Mouse (Mus musculus) adrenal gland, adult 8-10 months (tissue): ENCODE results near the gene Cxcl17. TPM values are rescaled to one million over a fixed set of nuclear protein-coding genes. Genes with fewer than 3 reads are reported as not detected.
"Not testable (repeated sequence)": the region's sequence is repeated elsewhere in the genome, so short reads cannot be mapped to it uniquely, and the experiment has no call there.

Experiments used
- DNase-seq: peaks from one replicate; pipeline ENCODE4 v3.0.0; 2022
- total RNA-seq, 4 experiments: library from RNA; stranded (reverse); gene quantifications; 2 replicates each; pipeline ENCODE4 v1.2.4; 2022

The Cxcl17 gene
- not detected for total RNA-seq

- no peak for DNase-seq
These were observed at the start of gene Cxcl17 for GRCm38 (mm10) chr7:25412833-25413441. Gene Cxcl17 (minus strand): TSS chr7:25412886.

GRCm38 (mm10) chr7:25462033-25462337 lies 49.3 kb upstream of the Cxcl17 start:
- DNase-seq: not testable (repeated sequence)

DNA sequence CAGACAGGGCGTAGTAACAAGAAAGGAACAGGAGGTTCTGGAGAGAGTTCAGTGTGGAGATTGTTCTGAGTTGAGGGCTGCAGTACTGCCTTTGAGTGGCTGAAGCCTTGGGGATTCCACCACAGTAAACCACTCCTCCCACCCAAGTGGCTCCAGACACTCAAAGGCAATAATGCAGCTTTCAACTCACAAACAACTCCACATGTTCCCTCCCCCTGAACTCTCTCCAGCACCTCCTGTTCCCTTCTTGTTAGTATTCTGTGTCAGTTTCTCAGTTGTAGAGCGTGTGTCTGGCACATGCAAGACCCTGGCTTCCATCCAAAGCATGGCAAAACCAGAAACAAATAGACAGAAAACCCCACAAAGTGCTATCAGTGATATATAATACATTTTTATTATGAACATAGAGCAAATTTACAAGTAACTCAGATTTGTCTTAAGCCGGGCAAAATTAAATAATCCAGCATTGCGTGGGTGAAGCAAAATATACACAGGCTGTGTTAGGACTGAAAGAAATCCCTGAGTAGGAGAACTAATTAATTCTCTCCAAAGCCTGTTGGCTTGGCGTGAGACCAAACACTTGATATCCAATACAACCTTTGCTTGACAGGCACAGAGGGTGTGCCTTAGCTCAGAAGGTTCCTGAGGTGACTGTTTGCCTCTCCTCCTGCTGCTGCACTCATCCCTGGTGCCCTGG lies 48.8 kb upstream of the Cxcl17 start:
- DNase-seq: not testable (repeated sequence)

DNA sequence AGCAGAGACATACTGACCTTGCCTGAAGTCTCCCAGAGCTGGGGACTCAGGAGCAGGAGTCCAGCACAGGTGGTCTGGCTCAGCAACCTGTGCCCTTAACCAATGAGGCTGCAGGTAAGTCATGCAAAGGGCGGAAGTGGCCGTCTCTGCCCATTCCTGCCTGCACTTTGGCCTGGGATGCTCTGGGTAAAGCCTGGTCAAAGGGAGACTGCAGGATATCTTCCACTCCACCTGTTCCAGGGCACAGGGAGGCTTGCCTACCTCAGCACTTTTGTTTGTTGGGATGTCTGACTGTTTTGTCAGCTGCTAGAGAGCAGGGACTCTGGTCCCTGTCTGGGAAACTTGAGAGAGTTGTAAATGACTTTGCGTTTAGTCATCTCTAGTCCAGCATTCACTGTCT lies 39.4 kb upstream of the Cxcl17 start:
- no peak for DNase-seq

DNA sequence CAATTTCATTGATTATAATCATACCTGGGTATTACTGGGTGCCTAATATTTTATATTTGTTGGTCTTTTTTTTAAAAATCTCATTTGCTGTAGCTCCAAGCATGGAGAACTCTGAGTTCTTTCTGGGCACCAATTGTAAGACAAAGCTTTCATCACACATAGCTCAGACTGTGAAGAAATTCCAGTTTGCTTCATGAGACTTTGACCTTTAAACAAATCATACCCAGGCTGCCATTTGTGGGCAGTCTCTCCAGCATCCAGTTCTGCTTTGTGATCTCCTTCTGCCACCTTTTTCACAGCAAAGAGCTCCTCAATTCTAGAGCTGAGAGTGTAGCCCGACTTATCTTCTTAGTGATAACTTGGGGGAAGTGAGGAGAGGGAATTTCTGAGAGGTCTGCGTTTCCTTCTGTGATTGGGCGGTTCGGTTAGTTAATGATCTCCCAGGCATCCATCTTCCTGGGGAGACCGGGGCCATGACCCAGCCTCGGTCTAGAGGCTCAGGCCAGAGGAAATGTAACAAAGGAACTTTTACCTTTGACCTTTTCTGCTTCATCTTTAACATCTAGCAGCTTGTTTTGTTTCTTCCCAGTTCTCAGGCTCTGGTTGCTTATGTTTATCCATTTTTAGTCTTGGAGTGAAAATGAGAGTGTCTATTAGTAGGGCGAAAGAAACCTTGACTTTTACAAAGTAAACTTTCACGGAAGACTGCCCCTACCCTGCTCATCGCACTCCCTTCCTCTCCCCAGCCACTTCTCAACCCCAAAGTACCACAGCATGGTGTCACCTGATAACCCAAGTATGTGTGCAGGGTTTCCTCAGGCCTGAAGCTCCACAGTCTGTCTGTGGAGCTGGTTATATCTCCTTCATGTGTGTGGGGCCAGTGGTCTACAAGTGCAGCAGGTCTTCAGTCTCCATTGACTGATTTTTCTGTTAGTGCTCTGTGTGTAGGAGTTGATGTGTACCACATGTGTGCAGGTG lies 37.5 kb upstream of the Cxcl17 start:
- no peak for DNase-seq

GRCm38 (mm10) chr7:25440816-25441153 lies 28.1 kb upstream of the Cxcl17 start:
- DNase-seq: no peak

DNA sequence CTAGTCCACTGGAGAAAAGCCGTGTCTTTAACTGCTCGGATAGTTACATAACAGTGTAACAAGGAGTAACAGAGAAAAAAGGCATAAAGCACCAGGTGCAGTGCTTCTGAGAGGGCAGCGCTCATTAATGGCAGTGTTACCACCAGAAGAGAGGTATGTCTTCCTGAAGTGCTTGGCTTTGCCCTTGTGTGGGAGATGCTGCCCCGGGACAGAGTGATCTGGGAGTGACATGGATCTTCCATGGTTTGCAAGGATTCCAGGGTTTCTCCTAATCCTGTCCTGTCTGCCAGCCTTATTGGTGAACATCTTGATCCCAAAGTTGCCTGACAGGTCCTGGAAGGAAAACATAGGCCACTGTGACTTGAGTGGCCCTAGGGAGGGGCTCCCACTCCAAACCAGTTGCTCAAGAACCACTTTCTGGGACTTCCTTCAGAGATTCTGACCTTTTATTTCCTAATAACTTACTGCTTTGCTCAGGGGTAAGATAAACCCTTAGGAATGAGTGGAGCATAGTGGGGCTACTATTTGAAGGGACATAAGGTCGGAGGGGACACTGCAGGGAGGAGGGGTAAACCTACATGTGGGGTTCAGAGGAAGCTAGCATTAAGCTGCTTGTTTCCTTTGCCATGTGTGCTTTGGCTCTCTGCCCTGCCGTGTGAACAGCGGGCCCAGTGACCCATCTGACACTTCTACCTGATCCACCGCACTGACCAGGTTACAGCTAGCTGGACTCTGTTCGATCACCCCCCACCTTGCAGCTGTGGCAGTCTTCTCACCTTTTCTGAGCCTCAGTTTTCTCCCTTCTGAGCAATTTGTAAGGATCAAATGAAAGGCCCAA lies 27.5 kb upstream of the Cxcl17 start:
- no peak for DNase-seq

DNA sequence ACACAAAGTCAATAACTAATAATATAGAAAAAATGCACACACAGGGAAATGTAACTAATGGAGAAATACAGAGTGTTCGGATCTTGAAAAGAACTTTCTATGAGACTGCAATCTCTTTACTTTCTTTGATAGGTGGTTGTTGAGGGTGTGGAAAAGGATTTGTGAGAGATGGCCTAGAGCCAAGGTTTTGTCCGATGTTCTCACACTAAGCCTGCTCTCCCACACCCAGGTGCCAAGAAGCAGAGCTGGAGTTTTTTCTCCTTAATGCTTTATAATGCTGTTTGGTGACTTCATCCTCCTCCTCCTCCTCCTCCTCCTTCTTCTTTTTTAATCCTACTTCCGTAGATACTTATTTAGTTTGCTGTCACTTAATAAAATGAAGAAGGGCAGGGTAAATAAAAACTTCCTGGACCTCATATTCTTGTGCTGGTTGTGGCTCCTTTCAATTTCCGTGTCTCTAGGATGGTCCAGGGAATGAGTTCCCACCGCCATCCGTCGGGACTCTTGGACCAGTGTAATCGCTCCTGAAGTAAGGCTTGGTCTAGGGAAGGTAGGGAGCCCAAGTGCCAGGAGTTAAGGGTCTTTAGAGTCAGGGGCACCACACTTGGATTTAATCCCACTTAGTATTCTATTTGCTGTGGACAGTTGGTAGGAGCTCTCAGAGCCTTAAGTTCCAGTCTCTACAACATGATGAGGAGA lies 26.6 kb upstream of the Cxcl17 start:
- no peak for DNase-seq

GRCm38 (mm10) chr7:25436704-25437103 lies 24.0 kb upstream of the Cxcl17 start:
- no peak for DNase-seq

- no peak for DNase-seq
These were observed 23.5 kb upstream of the Cxcl17 start for GRCm38 (mm10) chr7:25436226-25436625.

- no peak for DNase-seq
These were observed 22.8 kb upstream of the Cxcl17 start for GRCm38 (mm10) chr7:25435546-25435851.

DNA sequence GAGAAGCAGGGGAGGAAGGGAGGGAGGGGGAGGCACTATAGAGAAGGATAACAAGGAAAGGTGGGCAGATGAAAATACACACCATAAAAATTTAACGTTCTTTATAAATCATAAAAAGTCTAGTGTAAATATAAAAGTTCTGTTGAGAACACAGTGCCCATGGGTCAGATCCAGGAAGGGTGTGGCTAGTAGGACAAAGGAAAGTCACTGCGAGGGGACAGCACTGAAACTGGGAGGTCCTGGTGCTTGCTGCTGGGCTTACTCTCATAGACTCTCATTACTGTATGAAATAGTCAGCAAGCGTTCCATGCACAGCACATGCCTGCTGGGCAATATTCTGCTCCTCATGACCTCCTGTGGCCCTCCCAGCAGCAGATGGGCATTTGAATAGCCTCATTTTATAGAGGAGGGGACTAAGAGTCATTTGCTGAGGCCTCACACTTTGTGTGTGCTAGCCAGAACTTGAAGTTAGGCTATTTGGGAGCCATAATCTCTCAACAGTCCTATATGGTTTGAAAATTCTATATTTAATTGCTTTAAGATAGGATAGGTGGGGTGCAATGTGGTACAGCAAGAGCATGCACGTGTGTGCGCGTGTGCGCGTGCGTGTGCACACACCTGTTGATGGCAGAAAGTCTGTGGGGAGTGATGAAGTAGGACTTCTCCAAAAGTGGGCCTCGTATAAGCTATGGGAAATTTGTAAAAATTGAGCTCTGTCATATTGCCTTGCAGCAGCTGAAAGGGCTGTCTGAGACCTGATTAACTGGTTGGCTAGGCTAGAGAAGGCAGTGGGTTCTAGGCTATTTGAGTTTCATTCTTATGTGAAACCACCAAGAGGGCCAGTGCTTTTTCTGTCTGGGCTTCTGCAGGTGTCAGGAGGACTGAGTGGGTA lies 22.2 kb upstream of the Cxcl17 start:
- no peak for DNase-seq

DNA sequence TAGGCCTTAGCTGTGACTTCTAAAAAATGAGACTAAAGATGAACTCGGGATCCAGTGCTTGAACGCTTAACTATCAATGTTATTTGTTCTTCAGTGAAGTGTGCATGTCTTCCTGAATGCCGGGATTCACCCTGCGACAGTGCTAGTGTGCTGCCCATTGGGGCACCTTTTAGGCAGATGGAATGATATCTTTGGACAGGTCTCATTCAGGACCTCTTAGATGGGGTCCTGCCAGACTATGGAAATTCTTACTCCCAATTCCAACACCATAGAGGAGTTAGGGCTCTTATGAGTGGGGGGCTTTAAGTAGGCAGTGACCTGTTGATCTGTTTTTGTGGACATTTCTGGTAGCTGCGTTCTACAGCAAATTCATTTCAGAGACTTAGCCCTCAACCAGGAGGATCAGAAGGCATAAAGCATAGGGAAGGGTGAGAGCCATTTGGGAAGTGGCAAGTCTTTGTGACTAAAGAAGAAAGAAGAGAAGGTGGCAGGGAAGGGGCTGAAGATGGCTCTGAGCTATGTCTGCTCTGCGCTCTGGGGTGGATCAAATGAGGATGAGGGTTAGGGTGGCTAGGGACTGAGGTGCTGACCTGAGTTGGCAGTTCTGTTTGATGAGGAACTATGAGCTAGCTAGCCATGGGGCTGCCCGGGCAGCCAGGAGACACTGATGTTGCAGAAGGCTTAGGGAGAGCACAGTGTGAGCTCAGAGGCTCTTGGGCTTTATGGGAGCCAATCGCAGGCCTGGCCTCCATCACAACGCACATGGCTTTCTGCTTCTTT lies 21.3 kb upstream of the Cxcl17 start:
- no peak for DNase-seq

- DNase-seq: no peak
These were observed 20.4 kb upstream of the Cxcl17 start for GRCm38 (mm10) chr7:25433007-25433541.

DNA sequence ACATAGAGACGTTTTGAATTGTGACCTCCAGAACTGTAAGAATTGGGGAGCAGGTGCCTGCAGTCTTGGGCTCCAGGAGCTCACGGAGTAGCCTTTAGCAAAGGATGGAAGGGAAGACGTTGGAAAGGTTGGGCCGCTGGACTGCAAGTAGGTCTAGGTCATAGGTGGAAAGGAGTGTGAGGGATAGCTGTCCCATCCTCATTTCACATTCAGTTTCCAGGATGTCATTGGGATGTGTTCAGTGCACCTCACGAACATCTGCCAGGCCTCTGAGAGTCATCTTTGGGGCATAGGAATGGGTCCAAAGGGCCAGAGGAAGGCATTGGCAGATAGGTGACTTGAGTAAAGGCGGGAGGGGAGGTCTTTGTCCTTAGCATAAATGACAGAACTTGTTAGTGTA lies 19.7 kb upstream of the Cxcl17 start:
- DNase-seq: no peak

DNA sequence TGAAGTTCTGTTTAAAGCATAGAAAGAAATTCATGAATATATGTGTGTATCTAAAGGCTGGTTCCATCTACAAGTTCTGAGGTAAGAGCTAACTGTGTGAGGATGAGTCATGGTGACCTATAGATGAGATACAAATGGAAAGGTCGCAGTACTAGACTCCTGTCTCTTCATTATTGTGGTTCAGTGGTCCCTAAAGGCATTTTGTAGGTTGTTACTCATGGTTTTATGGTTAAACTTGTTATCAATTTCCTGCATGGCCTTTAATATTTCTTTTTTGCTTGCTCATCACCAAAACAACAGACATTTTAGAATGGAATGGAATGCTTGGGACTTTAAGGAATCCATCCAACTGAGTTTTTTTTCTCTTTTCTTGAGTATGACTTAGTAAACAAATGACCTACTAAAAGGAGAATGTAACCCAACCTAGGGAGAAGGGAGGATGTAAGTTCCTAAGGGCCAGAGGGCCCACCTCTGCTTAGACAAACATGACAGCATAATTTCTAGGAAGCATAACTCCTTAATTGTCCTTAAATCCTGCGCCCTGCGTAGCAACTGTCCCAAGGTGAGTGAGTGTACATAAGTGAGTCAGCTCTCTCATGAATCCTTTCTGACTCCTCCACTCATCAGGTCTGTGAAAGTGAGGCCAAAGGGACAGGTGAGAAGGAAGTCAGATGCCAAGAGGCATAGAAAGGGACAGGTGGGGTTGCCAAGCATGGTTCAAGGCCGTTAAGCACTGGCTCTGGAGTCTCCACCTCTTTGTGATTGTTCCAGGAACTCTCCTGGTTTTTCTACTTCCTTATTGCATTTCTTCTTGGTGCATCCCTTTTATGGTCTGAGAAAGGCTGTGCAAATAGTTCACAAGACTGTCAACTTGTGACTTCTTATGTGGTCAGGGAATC lies 17.4 kb upstream of the Cxcl17 start:
- no peak for DNase-seq

GRCm38 (mm10) chr7:25428321-25428720 lies 15.6 kb upstream of the Cxcl17 start:
- DNase-seq: no peak

- no peak for DNase-seq
These were observed 14.5 kb upstream of the Cxcl17 start for GRCm38 (mm10) chr7:25427144-25427543.

DNA sequence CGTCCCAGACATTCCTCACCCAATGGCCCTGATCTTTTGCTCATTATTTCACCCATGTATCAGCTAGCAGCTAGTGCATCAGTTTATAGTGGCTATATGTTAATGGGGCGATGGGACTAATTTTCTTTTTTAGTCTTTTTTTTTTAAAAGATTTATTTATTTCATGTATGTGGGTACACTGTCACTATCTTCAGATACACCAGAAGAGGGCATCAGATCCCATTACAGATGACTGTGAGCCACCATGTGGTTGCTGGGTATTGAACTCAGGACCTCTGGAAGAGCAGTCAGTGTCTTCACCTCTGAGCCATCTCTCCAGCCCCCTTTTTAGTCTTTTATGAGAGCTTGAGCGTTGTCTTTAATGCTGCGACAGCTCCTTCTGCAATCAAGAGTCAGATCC lies 13.7 kb upstream of the Cxcl17 start:
- DNase-seq: not testable (repeated sequence)
